Mouse (Mus musculus) thymus, postnatal 14 days (tissue): ENCODE results near the gene Lrp4.
A peak's percentile ranks its signal among the peaks of the same experiment; 100 is the strongest.

Experiments
- DNase-seq: peaks from one replicate; pipeline ENCODE4 v3.0.0; 2021

The Lrp4 gene

GRCm38 (mm10) chr2:91492071-91492635, 34.8 kb downstream of the Lrp4 start:
- no peak for DNase-seq

- DNase-seq: no peak
Observed at GRCm38 (mm10) chr2:91493981-91494380, 36.7 kb downstream of the Lrp4 start.

- DNase-seq: peak; percentile 24
Observed at GRCm38 (mm10) chr2:91498093-91498719, 40.9 kb downstream of the Lrp4 start.

- DNase-seq: no peak
Observed at GRCm38 (mm10) chr2:91508076-91508475, 50.8 kb downstream of the Lrp4 start.

- DNase-seq: no peak
Observed at GRCm38 (mm10) chr2:91517186-91517585, 59.9 kb downstream of the Lrp4 start.

- DNase-seq: peak; percentile 91
Observed at GRCm38 (mm10) chr2:91526294-91527146, 69.2 kb downstream of the Lrp4 start, which contains the start of gene Ckap5. Ckap5 (plus strand) TSS chr2:91526762.

GRCm38 (mm10) chr2:91527147-91527486, 69.8 kb downstream of the Lrp4 start:
- no peak for DNase-seq

GRCm38 (mm10) chr2:91537588-91538205, 80.4 kb downstream of the Lrp4 start:
- peak; percentile 86 for DNase-seq
